Mouse (Mus musculus) liver, postnatal 0 days (tissue): ENCODE measurements around the gene Sult2b1.

Source experiments
- CTCF ChIP-seq: sonication (generic); IDR thresholded peaks from 2 replicates; pipeline ENCODE4 v1.5.1; 2016; ENCODE audit warnings: antibody characterized with exemption, low read depth
- EP300 ChIP-seq: IDR thresholded peaks from 2 replicates; pipeline ENCODE4 v1.6.1; 2016; ENCODE audit warnings: antibody characterized with exemption, low read depth, mild to moderate bottlenecking

DNA sequence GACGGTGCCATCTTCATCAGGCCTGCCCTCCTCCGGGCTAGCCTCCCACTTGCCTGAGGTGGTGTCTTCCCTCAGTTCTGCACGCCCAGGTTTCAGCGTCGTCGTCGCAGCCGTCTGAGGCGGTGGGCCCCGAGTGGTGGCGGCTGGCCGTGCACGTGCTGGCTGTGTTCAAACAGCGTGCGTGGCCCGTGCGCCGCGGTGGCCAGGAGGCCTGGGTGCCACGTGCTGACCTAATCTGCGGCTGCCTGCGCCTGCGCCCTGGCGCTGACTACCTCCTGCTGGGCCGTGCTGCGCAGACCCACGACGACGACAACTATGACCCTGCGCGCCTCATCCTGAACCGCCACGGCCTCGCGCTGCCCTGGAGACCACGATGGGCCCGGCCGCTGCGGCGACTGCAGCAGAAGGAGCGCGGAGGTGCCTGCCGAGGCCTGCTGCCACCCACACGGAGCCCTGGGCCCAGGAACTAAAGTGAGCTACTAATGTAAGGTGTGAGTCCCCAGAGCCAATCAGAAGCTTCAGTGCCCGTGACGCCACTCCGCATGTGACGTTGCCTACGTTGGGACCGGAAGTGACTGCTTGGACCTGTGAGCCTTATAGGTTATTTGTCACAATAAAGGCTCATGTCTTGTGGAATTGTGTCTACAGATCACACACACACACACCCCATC lies 90.4 kb downstream of the Sult2b1 start, which contains the start of gene Sec1:
- no peak for TF ChIP-seq CTCF
- no peak for TF ChIP-seq EP300
